Mouse (Mus musculus) embryonic fibroblast, embryonic 13.5 days (primary cell): ENCODE results near the gene Asxl2. TPM values are rescaled to one million over a fixed set of nuclear protein-coding genes. Genes with fewer than 3 reads are reported as not detected.

Experiments used
- H3K27ac ChIP-seq: 2 replicates; pipeline ENCODE4 v1.5.1; 2012; ENCODE audit warnings: low read length, control low read depth, inconsistent platforms; ENCODE audit not compliant: insufficient read depth
- H3K4me1 ChIP-seq: 2 replicates; pipeline ENCODE4 v1.6.1; 2011; ENCODE audit warnings: low read length; ENCODE audit not compliant: control insufficient read depth, insufficient read depth
- H3K4me3 ChIP-seq: 2 replicates; pipeline ENCODE4 v1.5.1; 2011; ENCODE audit warnings: mild to moderate bottlenecking, control low read depth, low read length; ENCODE audit not compliant: insufficient read depth
- CTCF ChIP-seq: IDR thresholded peaks from 2 replicates; pipeline ENCODE4 v1.5.1; 2011; ENCODE audit warnings: mild to moderate bottlenecking, control low read depth, low read length, moderate library complexity, borderline replicate concordance; ENCODE audit not compliant: insufficient read depth
- POLR2A ChIP-seq: IDR thresholded peaks from 2 replicates; pipeline ENCODE4 v1.6.1; 2011; ENCODE audit warnings: low read depth, mild to moderate bottlenecking, control low read depth, low read length, moderate library complexity
- polyA plus RNA-seq: library from polyadenylated mRNA; stranded (reverse); fragments of >200 nt; gene quantifications from 2 replicates; pipeline ENCODE4 v1.2.4, GENCODE M21; 2011; ENCODE audit warnings: low read depth; ENCODE audit not compliant: missing spikeins, insufficient read length

Gene Asxl2
- polyA plus RNA-seq, 1 experiment: 32.2 TPM

- Histone ChIP-seq H3K4me1 (peaks cover 3% of the 10 kb centered on the region; the same call in 1 of the 2 replicates), H3K4me3 (peak overlapping the region; percentile 91), H3K27ac (peak overlapping the region; percentile 73)
- TF ChIP-seq CTCF (no peak), POLR2A (peak; percentile 80)
Measured at GRCm38 (mm10) chr12:3427067-3427889, 621 bp downstream of the Asxl2 start.

DNA sequence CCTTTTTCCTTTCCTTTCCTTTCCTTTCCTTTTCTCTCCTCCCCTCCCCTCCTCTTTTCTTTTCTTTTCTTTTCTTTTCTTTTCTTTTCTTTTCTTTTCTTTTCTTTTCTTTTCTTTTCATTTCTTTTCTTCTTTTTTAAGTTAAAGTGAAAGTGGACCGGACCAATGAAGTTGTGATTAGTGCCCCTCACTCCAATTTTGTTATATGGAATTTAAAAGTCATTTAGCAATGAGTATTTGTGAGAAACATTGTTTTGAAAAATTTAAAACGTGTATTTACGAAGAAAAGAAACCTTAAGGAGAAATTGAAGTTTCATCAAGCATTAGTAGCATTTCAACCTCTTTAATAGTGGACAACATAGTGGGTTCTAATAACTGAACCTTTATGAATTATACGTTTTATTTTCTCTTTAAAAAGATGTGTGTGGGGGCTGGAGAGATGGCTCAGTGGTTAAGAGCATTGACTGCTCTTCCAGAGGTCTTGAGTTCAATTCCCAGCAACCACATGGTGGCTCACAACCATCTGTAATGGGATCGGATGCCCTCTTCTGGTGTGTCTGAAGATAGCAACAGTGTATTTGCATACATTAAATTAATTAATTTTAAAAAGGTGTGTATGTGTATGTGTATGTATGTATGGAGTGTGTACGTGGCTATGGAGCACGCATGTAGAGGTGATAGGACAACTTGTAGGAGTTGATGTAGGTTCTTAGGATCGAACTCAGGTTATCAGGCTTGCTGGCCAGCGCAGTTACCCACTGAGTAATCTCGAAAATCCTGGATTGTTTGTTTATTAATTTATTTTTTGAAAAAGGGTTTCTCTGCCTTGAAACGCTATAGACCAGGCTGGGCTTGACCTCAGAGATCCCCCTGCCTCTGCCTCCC lies 1.5 kb downstream of the Asxl2 start:
- peak overlapping the region; percentile 91 for H3K4me3 ChIP-seq
- no peak overlapping the region for H3K27ac ChIP-seq
- TF ChIP-seq POLR2A (no peak), CTCF (no peak)
- H3K4me1 ChIP-seq: no peaks in the 10 kb centered on the region; the same call in 1 of the 2 replicates

- H3K4me1 ChIP-seq: no peaks in the 10 kb centered on the region; the same call in 1 of the 2 replicates
- TF ChIP-seq CTCF: no peak
- TF ChIP-seq POLR2A: no peak
- H3K4me3 ChIP-seq: no peak overlapping the region
- H3K27ac ChIP-seq: no peak overlapping the region
Measured at GRCm38 (mm10) chr12:3429681-3430442, 3.2 kb downstream of the Asxl2 start.

- no peak overlapping the region for H3K27ac ChIP-seq
- no peak overlapping the region for H3K4me3 ChIP-seq
- H3K4me1 ChIP-seq: no peaks in the 10 kb centered on the region
- TF ChIP-seq CTCF (no peak), POLR2A (no peak)
Measured at GRCm38 (mm10) chr12:3430443-3430753, 3.7 kb downstream of the Asxl2 start.

- no peak overlapping the region for H3K27ac ChIP-seq
- no peak overlapping the region for H3K4me3 ChIP-seq
- TF ChIP-seq POLR2A: no peak
- no peak for TF ChIP-seq CTCF
- H3K4me1 ChIP-seq: no peaks in the 10 kb centered on the region
Measured at GRCm38 (mm10) chr12:3430985-3431384, 4.3 kb downstream of the Asxl2 start.

GRCm38 (mm10) chr12:3433736-3434135 lies 7.1 kb downstream of the Asxl2 start:
- TF ChIP-seq CTCF (no peak), POLR2A (no peak)
- H3K4me1 ChIP-seq: no peaks in the 10 kb centered on the region
- H3K27ac ChIP-seq: no peak overlapping the region
- no peak overlapping the region for H3K4me3 ChIP-seq

DNA sequence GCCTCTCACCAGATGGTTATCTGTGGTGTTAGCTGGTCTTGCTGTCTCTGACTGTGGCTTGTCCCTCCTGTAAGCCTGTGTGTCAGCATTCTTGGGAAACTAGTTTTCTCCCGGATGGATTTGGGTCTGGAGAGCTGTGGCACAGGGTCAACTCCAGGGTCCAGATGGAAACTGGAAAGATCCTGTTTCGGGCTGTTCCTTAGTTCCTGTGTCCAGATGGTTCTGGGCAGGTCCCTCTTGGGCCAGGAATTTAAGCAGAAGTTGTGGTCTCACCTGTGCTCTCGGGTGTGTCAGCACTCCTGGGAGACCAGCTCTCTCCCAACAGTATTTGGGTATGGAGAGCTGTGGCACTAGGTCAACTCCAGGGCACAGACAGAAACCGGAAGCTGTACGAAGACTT lies 9.8 kb downstream of the Asxl2 start:
- TF ChIP-seq CTCF: no peak
- no peak for TF ChIP-seq POLR2A
- no peaks in the 10 kb centered on the region for H3K4me1 ChIP-seq
- no peak overlapping the region for H3K4me3 ChIP-seq
- no peak overlapping the region for H3K27ac ChIP-seq

- H3K4me3 ChIP-seq: no peak overlapping the region
- H3K4me1 ChIP-seq: no peaks in the 10 kb centered on the region
- TF ChIP-seq CTCF (no peak), POLR2A (no peak)
- no peak overlapping the region for H3K27ac ChIP-seq
Measured at GRCm38 (mm10) chr12:3437815-3438214, 11.2 kb downstream of the Asxl2 start.

DNA sequence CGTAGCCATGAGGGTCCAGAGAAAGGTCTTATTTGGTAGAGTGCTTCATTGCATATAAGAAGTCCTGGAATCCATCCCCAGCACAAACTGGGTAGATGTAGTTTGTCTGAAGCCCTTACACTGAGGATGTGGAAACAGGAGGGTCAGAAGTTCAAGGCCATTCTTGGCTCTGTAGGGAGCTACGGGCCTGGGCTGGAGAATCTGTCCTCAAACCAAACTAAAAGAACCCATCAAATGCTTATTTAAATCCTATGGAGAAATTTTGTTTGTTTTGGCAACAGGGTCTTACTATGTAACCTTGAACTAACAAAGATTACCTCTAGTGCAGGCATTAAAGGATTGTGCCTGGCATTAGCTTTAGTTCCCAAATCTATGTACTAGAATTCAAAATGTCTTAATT lies 14.3 kb downstream of the Asxl2 start:
- no peak for TF ChIP-seq CTCF
- no peak for TF ChIP-seq POLR2A
- no peak overlapping the region for H3K27ac ChIP-seq

More for the DNA sequence above, 14.3 kb downstream of the Asxl2 start:
- Histone ChIP-seq H3K4me3 (no peak overlapping the region), H3K4me1 (no peaks in the 10 kb centered on the region)
